Mouse (Mus musculus): ENCODE results near the gene Uaca.

DNA sequence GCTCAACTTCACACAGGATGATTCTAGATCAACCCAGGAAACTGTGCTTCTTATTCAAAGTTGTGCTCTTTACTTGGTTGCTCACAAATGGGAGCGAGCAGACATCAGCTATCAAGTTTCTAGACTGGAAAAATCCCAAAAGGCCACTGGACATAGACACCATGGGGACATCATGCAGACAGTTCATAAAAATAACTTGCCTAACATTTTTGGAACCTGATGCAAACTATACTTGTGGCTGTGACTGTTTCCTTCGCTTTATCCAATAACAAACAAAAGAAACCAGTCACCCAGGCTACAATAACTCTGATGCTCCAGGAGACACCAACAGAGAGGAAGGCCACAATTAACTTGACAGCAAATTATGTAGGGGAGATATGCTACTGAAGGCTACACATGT is 4.1 kb upstream of the Uaca start:
- TF ChIP-seq CTCF (IDR thresholded peaks at IDR 0.05; ENCODE audit: control insufficient read depth, insufficient read depth, insufficient replicate concordance, low read depth, low read length) (no peak), POLR2A (IDR thresholded peaks at IDR 0.05; ENCODE audit: control insufficient read depth, low read depth, low read length) (no peak)
